Mouse (Mus musculus) activated CD4-positive, CD25-positive, alpha-beta regulatory T cell (primary cell): ENCODE data around the gene Gm20911. TPM values are rescaled to one million over a fixed set of nuclear protein-coding genes. Genes with fewer than 3 reads are reported as not detected.

Source experiments
- polyA plus RNA-seq, 2 experiments: library from polyadenylated mRNA; unstranded; fragments of 100-300 nt; shearing (Covaris generic); gene quantifications; one replicate each; pipeline ENCODE4 v1.2.1; 2017

The Gm20911 gene
- polyA plus RNA-seq, result not detected

DNA sequence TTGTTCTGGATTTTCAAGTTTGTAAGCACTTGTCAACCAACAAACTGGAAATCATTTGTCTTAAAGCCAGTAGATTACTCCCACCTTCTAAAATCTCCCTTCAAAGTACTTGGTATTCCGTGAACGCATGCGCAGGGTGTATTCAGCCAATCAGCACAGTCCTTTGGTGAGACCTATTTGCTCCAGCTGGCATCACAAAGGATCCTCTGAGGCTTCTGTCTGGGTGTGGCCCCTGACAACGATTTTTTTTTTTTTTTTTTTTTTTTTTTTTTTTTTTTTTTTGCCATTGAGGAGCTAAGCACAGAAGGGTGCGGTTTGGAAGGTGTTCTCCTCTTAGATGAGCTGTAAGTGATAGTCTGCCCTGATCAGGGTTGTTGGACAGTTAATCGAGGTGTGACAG, at the start of gene Gm20911:
Gene Gm20911 (plus strand): TSS at position 301 of the 400 bp plus-strand sequence.

